Mouse (Mus musculus): ENCODE results near the gene Chmp4b. TPM values are rescaled to one million over a fixed set of nuclear protein-coding genes. Genes with fewer than 3 reads are reported as not detected.

Gene Chmp4b
- polyA plus RNA-seq, 1 experiment from 2014 or later = 25.4 TPM

Other genes with a start within 250 kb of the Chmp4b start
- gene Snta1, start 243.6 kb upstream of the Chmp4b start, polyA plus RNA-seq (2016; fragmentation: Nextera tagmentation; extraction: Ambion mirVana) = 7.5 and 8.3 TPM in 2 replicates
- 50.6 and 57.8 TPM in 2 replicates for gene Cbfa2t2, start 215.2 kb upstream of the Chmp4b start, polyA plus RNA-seq (2016; fragmentation: Nextera tagmentation; extraction: Ambion mirVana)
- 1.1 and 1.3 TPM in 2 replicates for gene 1700003F12Rik, start 104.6 kb upstream of the Chmp4b start, polyA plus RNA-seq (2016; fragmentation: Nextera tagmentation; extraction: Ambion mirVana)
- gene Actl10, start 99.9 kb upstream of the Chmp4b start, polyA plus RNA-seq (2016; fragmentation: Nextera tagmentation; extraction: Ambion mirVana) = 0.18 and 0.55 TPM in 2 replicates
- gene Necab3, start 92.8 kb upstream of the Chmp4b start, polyA plus RNA-seq (2016; fragmentation: Nextera tagmentation; extraction: Ambion mirVana) = 4.4 and 4.7 TPM in 2 replicates
- 25.5 and 28.8 TPM in 2 replicates for gene E2f1, start 81.8 kb upstream of the Chmp4b start, polyA plus RNA-seq (2016; fragmentation: Nextera tagmentation; extraction: Ambion mirVana)
- 14.8 and 16.0 TPM in 2 replicates for gene Pxmp4, start 48.0 kb upstream of the Chmp4b start, polyA plus RNA-seq (2016; fragmentation: Nextera tagmentation; extraction: Ambion mirVana)
- gene Zfp341, start 38.4 kb upstream of the Chmp4b start, polyA plus RNA-seq (2016; fragmentation: Nextera tagmentation; extraction: Ambion mirVana) = 1.3 and 1.5 TPM in 2 replicates
- gene 4930519P11Rik, start 38.3 kb upstream of the Chmp4b start, polyA plus RNA-seq (2016; fragmentation: Nextera tagmentation; extraction: Ambion mirVana) = not detected in 2 replicates
- gene Gm14214, start 118.3 kb downstream of the Chmp4b start, polyA plus RNA-seq (2016; fragmentation: Nextera tagmentation; extraction: Ambion mirVana) = not detected in 2 replicates
- gene Raly, start 139.4 kb downstream of the Chmp4b start, polyA plus RNA-seq (2016; fragmentation: Nextera tagmentation; extraction: Ambion mirVana) = 50.1 and 61.3 TPM in 2 replicates
- 10.3 and 10.9 TPM in 2 replicates for gene a, start 139.7 kb downstream of the Chmp4b start, polyA plus RNA-seq (2016; fragmentation: Nextera tagmentation; extraction: Ambion mirVana)
- 107 and 113 TPM in 2 replicates for gene Eif2s2, start 241.2 kb downstream of the Chmp4b start, polyA plus RNA-seq (2016; fragmentation: Nextera tagmentation; extraction: Ambion mirVana)